Mouse (Mus musculus): ENCODE measurements at regions not wholly inside any gene's neighbourhood (a gene's known extent, or its start where the extent isn't known, plus 50 kb on each side); places are given as distances from the start of the nearest gene placed in this dataset.

DNA sequence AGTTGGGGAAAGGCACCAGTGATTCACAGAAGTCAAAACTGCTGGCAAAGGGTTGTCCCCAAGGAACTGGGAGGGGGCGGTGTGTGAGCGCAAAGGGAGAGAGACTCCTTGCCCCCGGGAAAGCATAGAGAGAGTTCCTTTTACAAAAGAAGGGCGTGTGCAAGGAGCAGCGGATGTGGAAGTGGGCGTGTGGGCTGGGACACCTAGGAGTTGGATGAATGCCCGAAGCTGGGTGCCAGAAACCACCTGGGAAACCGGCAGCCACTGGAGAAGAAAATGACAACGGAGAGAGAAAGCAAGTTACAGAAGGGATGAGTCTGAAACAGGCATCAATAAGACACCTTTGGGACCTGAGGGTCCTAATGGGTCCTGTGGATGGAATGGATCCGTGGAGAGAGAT is 133.8 kb upstream of the Hmga2 start:
- ATAC-seq = no peak

DNA sequence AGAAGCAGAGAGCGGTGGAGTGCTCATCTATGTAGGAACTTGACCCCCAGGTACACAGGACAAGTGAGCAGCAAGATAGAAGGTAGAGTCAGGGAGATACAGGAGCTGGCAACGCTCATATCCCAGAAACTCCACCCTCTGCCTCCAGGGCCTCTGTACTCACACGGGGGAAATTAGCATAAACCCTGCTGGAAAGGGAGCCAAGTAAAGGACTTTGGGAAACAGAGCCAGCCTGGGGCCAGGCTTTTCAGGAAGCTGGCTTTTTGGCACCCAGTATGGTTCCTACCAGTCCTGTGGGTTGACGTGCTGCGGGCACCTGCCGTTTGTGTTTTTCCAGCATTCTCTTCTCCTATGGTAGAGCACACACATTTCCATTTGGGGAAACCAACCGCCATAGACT is 128.2 kb upstream of the Hmga2 start:
- ATAC-seq = no peak

DNA sequence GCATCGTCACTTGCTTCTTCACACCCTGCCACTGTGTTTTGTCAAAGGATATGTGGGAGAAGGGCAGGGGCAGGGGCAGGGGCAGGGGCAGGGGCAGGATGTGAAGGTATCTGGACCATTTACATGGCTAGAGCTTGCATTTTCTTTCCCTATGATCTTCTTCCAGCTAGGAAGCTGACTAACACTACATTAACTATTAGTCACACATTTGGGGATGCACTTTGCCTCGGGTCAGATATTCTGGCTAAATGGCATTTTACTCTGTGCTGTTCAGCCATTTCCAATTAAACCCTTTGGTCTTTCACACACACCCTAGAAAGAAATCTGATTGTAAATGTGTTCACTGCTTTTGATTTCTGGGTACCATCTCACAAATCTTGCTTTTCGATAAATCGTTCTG is 126.9 kb upstream of the Hmga2 start:
- ATAC-seq = no peak

DNA sequence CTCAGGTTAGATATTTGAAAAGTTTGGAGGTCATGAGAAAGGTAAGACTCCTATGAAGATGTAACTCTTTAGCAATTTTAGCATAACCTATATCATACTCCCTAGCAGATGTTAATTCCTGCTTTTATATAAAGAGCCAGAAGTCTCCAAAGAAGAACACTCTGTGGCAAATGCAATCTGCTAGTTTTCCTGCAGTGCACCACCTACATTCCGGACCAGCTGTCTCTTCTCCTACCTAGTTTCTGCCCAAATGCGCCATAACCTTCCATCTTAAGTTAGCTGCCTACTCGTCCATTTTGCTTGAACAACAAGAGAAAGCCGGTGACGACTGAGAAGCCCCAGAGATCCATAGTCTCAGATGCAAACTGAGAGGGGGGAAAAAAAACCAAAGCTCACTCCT is 124.5 kb upstream of the Hmga2 start:
- no peak for ATAC-seq

DNA sequence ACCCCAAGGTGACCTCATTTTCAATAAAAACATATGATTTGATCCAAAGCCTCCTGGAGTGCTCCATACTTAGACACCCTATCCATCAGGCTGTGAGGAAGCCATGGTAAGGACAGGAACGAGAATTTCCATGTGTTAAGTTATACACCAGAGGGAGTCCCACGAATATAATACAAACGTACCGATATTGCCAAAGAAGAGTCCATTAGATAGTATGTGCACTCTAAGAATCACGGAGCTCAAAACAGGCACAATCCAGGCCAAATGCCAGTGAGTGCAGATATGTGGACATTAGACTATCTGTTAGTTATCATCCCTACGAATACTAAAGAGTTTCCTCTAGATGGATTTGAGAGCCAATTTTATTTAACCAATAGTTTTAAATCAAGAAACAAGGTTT is 123.3 kb upstream of the Hmga2 start:
- ATAC-seq = no peak

DNA sequence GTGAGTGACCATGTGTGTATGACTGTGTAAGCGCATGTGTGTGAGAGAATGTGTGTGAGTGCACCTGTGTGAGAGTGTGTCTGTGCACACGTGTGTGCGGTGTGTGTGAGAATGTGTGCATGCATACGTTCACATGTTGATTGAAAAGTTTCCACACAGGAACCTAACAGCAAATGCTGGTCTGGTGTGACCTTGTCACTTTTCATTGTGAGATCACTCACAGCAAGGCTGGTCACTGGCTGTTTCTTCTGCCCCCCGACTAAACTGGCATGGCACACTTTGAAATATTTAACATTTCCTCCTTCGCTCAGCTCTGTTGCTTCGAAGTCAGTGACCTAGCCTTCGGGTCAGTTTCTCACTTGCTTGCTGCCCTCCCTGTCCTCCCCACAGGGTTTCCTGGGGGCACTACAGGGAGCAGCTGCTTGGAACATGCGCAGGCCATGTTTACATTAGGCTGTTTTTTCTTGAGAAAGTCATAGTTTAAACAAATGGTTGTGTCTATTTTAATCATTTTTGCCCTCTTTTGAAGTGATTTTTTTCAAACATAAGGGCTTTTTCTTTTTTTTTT is 121.1 kb upstream of the Hmga2 start:
- ATAC-seq = no peak

DNA sequence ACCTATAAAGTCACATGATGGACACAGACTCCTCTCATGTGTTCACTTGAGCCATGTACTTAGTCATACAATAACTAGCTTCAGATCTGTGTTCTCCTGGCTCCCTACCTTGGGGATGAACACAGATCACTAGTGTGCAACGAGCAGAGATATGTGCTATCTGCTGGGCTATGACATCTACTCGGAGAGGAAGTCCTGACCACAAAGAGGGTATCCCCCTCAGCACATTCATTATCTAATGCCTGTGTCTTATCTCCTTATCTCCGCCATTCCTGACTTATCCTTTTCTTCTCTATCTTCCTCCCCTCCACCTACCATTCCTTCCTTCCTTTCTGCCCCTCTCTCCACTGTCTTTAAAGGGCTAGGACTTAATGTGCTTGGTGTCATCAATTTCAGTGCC is 118.9 kb upstream of the Hmga2 start:
- no peak for ATAC-seq

DNA sequence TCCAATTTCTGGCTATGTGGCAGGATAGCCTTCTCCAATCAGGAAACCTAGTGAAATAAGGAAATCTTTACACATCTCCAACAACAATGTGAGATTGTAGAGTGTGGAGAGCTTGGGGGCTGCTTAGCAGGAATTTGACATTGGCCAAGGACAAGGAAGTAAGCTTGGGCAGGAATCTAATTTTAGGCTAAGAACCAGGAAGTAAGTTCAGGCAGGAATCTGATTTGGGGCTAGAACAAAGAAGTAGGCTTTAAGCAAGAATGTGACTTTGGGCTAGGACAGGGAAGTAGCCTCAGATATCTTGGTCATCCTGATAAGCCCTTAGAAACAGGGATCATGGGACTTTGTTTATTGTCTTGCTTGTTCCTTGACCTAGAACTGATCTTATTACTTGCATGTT is 117.6 kb upstream of the Hmga2 start:
- no peak for ATAC-seq

DNA sequence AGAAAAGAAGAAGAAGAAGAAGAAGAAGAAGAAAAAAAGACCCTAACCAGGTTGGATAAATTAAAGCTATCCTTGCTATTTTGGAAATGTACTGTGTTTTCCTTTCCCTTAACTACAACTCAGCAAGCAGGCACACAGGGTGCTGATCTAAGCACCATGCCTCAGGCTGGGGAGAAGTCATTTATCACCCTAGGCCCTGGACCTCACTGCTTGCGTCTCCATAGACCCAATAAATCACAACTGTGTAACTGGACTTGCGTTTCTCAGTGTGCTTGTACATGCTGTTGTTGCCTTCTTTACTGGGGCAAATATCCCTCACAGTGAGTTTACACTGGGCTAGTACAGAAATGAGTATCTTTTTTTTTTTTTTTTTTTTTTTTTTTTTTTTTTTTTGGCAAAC is 113.4 kb upstream of the Hmga2 start:
- no peak for ATAC-seq

DNA sequence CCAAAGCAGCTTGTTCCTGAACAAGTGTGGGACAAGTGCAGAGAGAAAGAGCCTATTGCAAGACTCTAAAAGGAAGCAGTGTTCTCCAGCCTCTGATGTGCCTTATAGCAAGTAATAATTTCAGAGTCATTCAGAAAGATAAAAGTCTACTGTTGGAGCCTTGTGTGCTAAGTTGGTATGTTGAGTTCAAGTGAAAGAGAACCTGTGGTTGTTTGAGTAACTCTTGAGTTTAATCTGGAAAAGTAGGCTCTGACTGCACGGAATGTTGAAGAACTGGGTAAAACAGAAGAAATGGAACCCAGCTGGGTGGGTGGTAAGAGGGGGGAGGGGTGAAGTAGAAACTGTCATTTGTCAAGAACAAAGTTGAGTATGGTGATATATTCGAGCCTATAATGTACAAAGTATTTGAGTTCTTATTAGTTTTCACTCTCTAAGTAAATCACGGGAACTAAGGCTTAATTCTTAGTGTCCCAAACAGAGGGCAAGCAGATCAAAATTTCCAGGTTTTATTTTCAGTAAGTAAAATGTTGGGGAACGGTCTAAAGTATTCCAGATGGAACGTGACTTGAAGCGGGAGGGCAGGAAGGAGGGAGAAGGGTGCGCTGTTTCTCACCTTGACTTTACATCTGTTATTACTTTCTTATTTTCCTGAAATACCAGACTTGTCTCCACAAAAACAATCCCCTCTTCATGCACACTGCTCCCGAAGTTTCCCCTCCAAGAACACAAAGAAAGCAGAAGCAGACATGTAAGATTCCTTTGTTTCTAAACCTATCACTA is 111.8 kb upstream of the Hmga2 start:
- no peak for ATAC-seq

DNA sequence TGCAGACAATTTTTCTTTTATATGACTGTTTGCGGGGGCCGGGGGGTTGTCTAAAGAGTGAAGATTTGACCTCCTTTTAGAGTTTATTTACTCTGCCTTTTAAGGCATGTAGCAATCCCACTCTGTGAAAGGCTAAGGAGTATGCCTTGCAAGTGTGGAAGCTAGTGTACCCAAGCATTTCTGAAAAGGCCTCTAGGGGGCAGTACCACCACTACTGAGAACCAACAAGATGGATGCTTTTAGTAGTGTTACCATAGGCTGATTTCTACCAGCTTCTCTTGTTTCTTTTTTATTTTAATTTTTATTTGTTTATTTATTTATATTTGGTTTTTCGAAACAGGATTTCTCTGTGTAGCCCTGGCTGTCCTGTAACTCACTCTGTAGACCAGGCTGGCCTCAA is 110.9 kb upstream of the Hmga2 start:
- peak; percentile 83 for ATAC-seq

DNA sequence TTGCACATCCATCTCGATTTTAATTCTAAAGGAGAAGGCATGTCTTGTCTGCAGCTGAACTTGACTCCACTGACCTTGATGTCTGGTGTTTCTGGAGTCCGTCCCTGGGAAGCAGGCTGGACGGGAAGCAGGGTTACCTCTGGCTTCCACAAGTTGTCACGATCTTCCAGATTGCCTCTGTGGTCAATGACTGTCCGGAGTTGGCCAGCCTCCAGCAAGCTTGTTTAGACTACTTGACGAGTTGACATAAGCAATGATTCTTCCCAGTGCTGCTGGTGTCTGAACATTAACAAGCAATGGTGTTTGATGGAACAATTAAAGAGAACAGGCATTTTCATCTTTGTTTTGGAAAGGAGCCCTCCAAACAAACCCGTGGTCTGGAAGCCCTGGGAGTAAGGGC is 106.2 kb upstream of the Hmga2 start:
- ATAC-seq = no peak

DNA sequence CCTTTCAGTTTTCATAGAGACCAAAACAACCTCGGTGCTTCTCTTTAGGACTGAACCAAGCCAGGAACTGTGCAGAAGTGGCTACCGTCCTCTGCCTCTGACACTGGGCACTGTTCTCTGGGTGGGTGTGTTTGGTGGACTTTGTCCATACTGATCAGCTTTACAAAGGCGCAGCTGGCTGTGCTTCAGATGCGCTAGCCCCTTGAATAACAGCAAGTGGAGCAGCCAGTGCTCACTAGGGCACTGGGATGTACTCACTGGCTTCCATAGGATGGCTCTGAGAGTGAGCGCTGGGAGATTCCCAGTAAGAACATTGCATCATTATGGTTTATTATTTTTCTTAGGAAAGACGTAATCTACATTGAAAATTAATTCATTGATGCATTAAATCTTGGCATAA is 105.3 kb upstream of the Hmga2 start:
- ATAC-seq = no peak

DNA sequence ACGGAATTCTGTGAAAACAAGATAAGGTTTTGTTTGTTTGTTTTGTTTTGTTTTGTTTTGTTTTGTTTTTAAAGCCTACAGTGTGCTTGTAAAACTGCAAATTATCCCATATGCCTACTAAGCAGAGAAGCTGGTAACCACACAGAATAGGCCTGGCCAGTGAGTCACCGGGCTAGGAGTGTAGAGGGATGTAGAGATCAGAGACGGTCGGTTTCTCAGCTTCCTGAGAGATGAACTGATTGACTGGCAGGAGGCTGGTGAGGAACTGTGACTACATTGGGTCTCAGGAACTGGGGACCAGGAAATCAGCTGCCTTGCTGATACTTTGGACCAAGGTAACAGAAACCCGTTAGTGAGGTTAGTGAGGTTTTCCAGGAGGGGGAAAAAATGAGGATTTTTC is 100.6 kb upstream of the Hmga2 start:
- ATAC-seq = no peak

DNA sequence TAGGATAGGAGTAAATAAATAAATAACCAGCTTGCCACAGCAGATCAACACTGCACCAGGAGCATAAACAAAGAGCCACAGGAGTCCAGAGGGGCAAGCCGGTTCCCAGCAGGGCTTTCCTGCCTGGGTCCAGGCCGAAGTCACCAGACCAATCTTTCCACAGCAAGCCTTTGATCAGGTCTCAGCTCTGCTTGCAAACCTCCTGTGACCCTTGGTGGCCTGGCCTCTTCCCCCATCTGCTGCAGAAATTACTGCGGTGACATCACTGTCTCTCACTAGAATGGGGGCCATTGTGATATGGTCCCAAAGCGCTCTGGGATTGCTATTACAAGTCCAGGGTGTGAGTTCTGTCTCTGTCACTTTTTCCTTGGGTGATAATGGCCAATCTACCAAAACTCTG is 99.9 kb upstream of the Hmga2 start:
- no peak for ATAC-seq

DNA sequence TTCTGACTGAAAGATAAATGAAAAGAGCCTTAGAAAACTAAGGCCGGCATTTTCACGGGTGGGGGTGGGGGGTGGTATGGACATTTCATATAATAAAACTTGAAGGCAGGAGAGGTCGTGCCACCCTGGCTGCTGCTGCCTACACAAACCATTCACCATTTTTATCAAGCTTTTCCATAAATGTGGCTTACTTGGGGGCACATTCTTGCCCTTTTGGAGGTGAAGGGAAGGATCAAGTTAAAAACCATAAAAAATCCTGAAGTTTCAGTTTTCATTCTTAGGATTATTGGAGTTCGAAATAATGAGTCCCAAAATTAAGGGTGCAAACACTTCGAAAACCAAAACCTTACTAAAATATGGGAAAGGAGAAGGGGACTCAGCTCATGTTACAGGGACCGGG is 95.1 kb upstream of the Hmga2 start:
- no peak for ATAC-seq

DNA sequence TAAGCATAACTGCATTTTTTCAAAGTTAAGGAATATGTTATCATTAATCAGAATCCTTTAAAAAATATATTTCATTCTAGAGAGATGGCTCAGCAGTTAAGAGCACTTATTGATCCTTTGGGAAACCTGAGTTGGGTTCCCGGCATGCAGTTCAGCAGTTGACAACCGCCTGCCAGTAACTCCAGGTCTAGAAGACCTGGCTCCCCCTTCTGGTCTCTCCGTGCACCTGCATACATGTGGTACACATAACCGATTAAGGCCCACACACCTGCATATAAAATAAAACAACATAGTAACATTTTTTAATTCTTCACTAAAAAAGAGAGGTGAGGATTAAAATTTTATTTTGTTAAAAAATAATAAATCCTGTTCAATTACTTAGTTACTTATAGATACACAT is 89.7 kb upstream of the Hmga2 start:
- no peak for ATAC-seq

DNA sequence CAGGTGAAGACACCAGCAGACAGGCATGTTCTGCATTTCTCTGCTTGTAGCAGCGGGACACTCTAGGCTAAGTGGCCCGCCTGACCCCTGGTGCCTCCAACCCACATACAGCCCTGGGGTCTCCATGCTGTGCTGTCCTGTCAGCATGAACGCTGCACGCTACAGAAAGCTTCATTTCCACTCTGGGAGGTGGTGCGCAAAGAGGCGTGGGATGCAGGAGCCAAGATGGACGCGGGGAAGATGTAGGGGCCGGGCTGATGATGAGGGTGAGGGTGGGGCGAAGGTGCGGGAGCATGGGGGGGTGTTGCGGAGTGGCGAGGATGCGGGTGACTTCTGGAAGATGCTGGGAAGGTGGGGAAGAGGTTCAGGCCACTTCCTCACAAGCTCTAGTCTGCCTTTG is 88.6 kb upstream of the Hmga2 start:
- ATAC-seq = no peak

DNA sequence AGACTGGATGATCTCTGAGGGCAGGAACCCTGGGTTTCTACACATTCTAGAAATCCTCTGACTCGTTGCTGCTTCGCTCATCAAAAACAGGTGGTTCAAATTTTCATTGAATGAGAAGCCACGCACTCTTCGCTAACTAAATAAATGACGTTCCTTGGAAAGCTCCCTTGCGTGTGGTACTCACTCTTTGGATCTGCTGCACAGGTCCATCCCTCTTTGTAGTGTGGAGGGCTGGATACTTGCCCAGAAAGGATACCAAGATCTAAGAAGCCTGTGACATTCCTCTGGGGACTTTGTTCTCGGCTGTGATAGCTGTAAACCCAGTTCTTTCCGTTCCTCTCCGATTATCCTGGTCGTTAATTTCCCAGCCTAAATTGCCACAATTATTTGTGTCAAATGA is 87.7 kb upstream of the Hmga2 start:
- no peak for ATAC-seq

DNA sequence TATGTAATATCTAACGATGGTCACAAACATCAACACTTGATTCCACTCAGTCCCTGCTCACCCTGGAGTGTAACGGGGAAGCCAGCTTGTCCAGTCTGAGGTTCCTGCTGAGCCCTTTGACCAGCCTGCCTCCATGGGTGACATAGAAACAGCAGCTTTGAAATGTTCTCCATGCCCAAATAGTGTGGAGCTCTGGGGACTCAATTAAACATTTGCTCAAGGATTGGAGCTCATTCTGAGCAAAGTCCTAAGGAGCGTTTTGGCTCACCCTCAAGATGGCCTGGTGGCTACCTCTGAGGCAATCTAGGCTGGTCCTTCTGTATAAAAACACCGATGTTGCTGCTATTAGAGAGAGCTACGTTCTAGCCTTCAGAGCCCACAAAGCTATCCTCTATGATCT is 85.6 kb upstream of the Hmga2 start:
- ATAC-seq = no peak

DNA sequence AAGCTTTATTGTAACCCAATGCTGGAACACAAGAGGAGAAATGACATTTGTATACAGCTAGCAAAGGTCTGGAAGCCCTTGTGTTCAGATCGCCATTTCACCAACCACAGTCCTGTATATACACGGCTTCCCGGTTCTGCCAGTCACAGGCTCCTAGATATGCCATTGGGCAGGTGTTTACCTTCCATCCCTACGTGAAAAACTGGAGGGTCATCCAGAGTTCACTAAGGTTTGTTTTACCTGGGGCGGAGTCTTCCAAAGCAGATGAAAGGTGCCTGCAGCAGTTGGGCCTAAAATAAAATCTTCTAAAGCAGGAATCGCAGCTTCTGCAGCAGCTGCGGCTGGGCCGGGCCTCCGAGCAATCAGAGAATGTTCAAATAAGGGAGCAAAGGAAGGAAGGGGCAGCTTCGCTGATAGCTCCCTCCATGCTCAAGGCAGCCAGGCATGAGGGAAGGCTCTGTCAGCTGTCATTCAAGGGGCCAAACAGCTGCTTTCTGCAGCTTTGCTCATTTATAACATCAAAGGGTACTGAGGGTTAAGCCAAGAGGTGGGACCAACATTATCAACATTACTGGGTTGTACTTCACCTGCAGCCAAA is 81.7 kb upstream of the Hmga2 start:
- no peak for ATAC-seq

DNA sequence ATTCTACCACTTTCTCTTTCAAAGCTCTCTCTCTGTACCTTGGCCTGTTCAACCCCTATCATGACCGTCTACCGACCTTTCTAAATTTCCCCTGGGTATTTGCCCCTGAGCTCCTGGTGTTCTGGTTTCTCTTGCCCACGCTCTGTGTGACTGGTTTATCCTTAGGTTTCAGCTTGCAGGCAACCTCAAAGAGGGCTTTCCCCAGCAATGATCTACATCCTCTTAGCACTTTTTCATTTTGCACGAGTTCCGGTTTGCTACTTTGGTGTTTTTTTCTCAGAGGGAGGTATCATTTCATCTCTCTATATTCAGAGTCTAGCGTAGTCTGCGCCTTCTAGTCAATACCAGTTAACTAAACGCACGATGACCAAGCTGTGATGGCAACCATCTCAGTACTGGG is 79.8 kb upstream of the Hmga2 start:
- ATAC-seq = peak; percentile 84

DNA sequence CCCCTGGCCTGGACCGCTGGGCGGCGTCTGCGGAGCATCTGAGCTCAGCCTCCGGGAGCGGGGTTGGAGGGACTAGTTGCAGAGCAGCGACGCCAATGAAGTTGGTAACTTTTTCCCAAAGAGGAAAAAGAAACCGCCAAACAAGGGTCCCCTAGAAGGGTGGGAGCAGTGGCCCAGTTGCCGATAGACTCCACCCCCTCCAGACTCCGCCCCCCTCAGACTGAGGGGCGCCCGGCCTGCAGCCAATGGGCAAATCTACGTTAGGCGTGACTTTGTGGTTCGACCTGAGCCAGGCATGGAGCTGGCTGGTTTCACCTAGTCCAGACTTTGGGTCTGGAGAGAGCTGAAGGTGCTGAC is 76.8 kb upstream of the Hmga2 start:
- no peak for ATAC-seq

DNA sequence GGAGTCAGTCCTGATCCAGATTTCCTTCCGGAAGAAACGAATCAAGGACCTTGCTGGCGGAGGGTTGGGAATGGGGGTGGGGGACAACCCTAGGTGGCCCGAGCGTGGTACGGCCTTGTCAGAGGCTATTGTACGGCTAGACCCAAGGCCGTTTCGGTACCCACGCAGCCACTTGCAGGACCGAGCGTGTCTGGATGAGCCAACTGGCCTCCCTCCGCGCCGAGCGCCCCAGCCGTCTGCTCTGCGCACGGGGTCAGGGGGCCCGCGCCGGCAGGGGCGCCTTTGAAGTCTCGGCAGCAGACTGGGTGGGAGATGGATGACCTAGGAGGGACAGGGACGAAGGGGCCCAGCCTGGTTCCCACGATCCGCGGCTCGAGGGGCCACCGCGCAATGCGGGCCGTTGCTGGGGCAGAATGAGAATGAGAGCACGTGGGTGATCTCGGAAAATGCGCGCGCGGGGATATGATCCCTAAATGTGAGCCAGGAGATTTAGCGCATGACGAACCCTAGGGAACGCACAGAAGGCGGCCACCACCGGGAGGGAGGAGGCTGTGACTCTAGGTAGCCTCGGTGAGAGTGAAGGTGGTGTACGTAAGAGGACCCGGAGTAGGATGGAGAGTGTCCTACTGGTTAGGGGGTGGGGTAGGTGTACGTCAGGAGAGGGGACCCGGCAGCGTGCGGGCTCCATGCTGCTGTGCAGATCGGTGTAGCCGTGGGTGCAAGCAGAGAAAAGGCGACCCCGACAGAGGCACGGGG is 76.2 kb upstream of the Hmga2 start:
- ATAC-seq = no peak

Measured in CD4-positive, CD25-positive, alpha-beta regulatory T cell, adult 4 months (primary cell).